Mouse (Mus musculus): Measurements from ENCODE around the gene Mr1.

GRCm38 (mm10) chr1:155153906-155154305 is 7.3 kb upstream of the Mr1 start:
- TF ChIP-seq CTCF (IDR thresholded peaks at IDR 0.05; ENCODE audit: low read depth) (no peak), EP300 (optimal IDR thresholded peaks at IDR 0.05) (no peak)
